Mouse (Mus musculus): ENCODE measurements around the gene Cntnap5a. TPM values are rescaled to one million over a fixed set of nuclear protein-coding genes. Genes with fewer than 3 reads are reported as not detected.

Cntnap5a gene
- polyA plus RNA-seq, 1 experiment from 2014 or later = not detected

DNA sequence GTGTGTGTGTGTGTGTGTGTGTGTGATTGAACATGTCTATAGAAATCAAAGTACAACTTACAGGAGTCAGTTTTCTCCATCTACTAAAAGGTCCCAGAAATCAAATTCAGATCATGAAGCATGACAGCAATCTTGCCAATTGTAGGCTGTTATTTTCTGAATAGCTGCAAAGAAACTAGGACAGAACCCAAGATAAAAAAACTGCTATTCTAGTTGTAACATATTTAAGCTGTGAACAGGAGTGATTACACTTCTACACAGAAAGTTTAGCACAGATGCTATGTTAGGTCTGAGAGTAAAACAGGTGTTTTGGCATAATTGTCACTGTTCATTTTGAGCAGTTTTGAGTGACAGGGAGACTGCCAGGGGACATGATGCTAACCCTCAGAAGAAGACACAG, 931.7 kb downstream of the Cntnap5a start:
- ATAC-seq (ENCODE audit: insufficient read depth) = no peak

More for the DNA sequence above, 931.7 kb downstream of the Cntnap5a start:
- Histone ChIP-seq H3K4me1 (replicated peaks) (no peaks in the 10 kb centered on the region), H3K36me3 (replicated peaks) (no peaks in the 10 kb centered on the region), H3K9ac (no peak overlapping the region), H3K4me2 (no peak overlapping the region), H3K27ac (replicated peaks) (no peak overlapping the region), H3K9me3 (replicated peaks) (no peaks in the 10 kb centered on the region), H3K4me3 (replicated peaks) (no peak overlapping the region), H3K27me3 (no peaks in the 10 kb centered on the region)

Small RNA genes lying within 50 kb of the gene (microRNA-seq; reads per million reads assigned to microRNA genes)
- not detected for gene Gm23393

Data from liver, embryonic 15.5 days (tissue).